Mouse (Mus musculus) skeletal muscle tissue, adult 2 months (tissue): Measurements from ENCODE around the gene Gga2.

Experiments
- DNase-seq: peaks from one replicate; pipeline ENCODE4 v3.0.0-alpha.2; 2012; ENCODE audit warnings: low read depth, low spot score

Gga2 gene

GRCm38 (mm10) chr7:122000396-122000795, 20.6 kb downstream of the Gga2 start:
- DNase-seq: no peak

GRCm38 (mm10) chr7:121995961-121996360, 25.1 kb downstream of the Gga2 start:
- DNase-seq: no peak

- DNase-seq: peak; percentile 84
Observed at GRCm38 (mm10) chr7:121981307-121981871, 39.6 kb downstream of the Gga2 start, which contains the start of gene Cog7. Gene Cog7 (minus strand): TSS chr7:121981711.

- DNase-seq: no peak
Observed at GRCm38 (mm10) chr7:121975031-121975430, 46.0 kb downstream of the Gga2 start.

GRCm38 (mm10) chr7:121971698-121972097, 49.3 kb downstream of the Gga2 start:
- DNase-seq: no peak

- no peak for DNase-seq
Observed at GRCm38 (mm10) chr7:121970250-121970649, 50.8 kb downstream of the Gga2 start.

GRCm38 (mm10) chr7:121968816-121969215, 52.2 kb downstream of the Gga2 start:
- no peak for DNase-seq

- no peak for DNase-seq
Observed at GRCm38 (mm10) chr7:121968242-121968641, 52.8 kb downstream of the Gga2 start.

- no peak for DNase-seq
Observed at GRCm38 (mm10) chr7:121966169-121966568, 54.9 kb downstream of the Gga2 start.

GRCm38 (mm10) chr7:121963883-121964398, 57.1 kb downstream of the Gga2 start:
- DNase-seq: peak; percentile 19

GRCm38 (mm10) chr7:121962571-121962959, 58.5 kb downstream of the Gga2 start:
- no peak for DNase-seq

- no peak for DNase-seq
Observed at GRCm38 (mm10) chr7:121961913-121962570, 59.0 kb downstream of the Gga2 start.

GRCm38 (mm10) chr7:121955802-121956201, 65.2 kb downstream of the Gga2 start:
- no peak for DNase-seq

- no peak for DNase-seq
Observed at GRCm38 (mm10) chr7:121954891-121955669, 65.9 kb downstream of the Gga2 start.

GRCm38 (mm10) chr7:121947513-121947912, 73.5 kb downstream of the Gga2 start:
- no peak for DNase-seq

- no peak for DNase-seq
Observed at GRCm38 (mm10) chr7:121946196-121946595, 74.8 kb downstream of the Gga2 start.

- no peak for DNase-seq
Observed at GRCm38 (mm10) chr7:121942371-121942770, 78.7 kb downstream of the Gga2 start.

GRCm38 (mm10) chr7:121941640-121942039, 79.4 kb downstream of the Gga2 start:
- no peak for DNase-seq

GRCm38 (mm10) chr7:121941016-121941415, 80.0 kb downstream of the Gga2 start:
- no peak for DNase-seq

GRCm38 (mm10) chr7:121939729-121940128, 81.3 kb downstream of the Gga2 start:
- DNase-seq: no peak

- DNase-seq: no peak
Observed at GRCm38 (mm10) chr7:121939244-121939643, 81.8 kb downstream of the Gga2 start.

GRCm38 (mm10) chr7:121938124-121938891, 82.7 kb downstream of the Gga2 start:
- DNase-seq: no peak
